Mouse (Mus musculus): Measurements from ENCODE around the gene Clasp1.

Clasp1 gene

DNA sequence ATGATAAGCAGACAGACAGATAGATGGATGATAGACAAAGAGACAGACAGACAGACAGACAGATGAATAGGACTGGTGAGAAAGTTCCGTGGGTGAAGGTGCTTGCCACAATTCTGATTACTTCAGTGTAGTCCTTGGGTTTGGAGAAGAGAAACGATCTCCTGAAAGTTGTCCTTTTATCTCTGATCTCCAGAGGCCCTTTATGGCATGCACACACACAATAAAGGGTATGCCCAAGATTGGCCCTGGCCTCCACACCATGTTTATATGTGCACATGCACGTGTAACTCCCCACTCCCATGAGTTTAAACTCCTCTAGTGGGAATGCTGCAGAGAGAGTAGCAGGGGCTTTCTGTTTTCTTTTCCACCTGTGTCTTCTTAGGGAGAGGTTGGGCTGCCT, 14.6 kb downstream of the Clasp1 start:
- no peak for DNase-seq

DNA sequence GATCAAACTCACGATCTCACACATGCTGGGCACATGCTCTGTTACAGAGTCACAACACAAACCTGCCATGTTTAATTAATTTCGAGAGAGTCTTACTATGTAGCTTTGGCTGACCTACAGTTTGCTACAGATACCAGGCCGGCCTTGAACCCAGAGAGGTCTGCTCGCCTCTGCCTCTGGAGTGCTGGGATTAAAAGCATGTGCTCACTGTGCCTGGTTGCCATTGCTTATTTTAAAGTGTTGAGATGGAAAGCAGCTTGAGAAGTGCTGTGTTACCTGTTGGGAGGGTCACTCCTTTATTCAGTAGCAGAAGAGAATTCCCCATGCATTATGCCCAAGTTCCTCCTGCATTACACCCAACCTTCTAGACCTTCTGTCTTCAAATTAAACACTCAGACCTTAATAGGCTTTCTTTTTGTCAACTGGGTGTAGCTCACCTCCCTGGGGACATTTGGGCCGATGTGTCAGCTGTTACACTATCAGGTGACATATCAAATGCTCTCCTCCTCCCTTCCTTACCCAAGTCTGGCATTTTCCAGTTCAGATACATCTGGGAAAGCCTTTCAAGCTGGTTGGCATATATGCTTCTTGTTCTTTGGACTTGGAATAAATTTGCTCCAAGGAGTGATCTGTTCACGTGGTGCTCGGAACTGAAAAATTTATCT, 18.9 kb downstream of the Clasp1 start:
- DNase-seq = no peak

DNA sequence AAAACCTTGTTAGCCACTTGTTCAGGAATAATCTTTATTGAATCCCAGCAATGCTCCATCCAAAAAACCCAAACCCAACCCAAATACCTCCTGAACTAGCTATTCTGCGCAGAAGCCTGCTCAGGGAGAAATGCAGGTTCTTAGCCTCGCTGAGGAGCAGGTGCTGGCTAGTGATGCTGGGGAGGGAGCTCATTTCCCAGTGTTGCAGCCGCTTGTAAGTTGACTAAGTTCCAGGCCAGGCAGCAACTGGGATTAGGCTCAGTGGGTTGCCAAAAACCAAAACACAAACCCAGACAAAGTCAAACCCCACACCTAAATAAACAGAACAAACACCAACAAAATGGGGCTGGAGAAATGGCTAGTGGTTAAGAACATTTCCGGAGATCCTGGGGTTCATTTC, 20.4 kb downstream of the Clasp1 start:
- DNase-seq = no peak

DNA sequence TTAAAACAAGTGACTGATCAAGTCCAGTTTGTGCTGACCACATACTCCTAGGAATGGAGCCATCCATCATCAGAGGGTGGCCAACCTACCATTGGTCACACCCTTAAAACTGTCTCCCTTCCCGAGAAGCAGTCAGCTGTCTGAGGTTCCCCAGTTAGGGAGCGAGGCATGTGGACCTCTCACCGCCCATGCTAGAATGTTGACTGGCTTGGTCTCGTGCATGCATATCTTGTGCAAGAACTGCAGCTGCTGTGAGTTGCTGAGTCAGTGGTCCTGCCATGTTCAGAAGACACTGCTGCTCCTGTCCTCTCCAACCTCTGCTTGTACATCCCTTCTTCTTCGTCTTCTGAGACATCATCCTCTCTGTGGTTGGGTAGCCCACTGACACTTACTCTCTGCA, 22.0 kb downstream of the Clasp1 start:
- no peak for DNase-seq

DNA sequence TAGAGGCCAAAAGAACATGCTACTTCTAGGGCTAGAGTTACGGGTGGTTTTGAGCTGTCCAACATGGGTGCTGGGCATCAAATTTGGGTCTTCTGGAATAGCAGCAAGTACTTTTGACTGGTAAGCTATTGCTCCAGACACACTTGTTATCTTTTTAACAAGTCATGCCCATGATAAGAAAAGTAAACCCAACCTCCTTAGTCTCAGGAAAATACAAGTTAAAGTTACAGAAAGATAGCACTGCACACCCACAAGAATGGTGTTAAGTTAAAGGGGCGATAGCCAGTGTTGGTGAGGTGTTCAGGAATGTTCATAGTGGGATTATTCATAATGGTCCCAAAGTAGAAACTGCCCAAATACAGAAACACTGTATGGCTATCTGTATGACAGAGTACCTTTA, 24.3 kb downstream of the Clasp1 start:
- DNase-seq = no peak

DNA sequence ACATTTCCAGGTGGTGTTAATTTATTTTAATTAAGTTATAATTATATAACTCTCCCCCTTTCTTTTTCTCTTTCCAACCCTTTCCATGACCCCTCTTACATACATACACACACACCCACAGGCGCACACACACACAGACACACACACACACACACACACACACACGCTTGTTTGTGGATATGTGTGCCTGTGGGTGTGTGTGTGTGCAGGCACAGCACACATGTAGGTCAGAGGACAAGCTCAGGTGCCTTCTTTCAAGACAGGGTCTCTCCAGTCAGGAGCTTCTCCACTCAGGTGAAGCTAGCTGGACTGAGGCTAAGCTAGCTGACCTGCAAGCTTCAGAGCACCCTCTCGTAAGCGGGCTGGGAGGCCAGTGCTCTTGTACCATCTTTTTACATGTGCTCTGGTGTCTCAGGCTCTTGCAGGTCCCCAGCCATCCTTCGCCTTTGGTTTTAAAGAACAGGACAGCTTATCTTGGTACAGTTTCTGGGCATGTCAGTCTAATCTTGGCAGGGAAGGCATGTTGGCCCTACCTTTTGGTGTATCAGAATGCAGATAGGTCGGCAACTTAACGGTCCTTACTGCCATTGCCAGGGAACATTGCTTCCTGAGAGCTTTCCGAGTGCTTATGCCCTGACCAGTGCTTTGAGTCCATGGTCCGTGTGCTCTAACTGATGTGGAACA, 28.3 kb downstream of the Clasp1 start:
- DNase-seq = no peak

DNA sequence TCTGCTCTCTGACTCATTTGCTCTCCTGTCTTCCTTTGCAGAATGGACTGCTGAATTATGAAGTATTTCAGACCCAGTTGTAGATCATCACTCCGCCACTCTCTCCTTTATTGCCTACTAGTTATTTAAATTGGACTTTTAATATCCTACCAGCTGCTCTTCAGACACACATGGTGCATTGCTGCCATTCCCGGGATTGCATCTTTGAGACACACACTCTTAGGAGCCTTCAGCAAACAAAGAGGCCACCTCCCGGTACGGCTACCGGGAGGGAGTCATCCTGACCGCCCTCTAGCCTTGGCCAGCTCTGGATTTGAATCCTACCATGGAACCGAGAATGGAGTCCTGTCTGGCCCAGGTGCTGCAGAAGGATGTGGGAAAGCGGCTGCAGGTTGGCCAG, 30.5 kb downstream of the Clasp1 start:
- DNase-seq = no peak

GRCm38 (mm10) chr1:118421149-118421548, 32.3 kb downstream of the Clasp1 start:
- DNase-seq = no peak

DNA sequence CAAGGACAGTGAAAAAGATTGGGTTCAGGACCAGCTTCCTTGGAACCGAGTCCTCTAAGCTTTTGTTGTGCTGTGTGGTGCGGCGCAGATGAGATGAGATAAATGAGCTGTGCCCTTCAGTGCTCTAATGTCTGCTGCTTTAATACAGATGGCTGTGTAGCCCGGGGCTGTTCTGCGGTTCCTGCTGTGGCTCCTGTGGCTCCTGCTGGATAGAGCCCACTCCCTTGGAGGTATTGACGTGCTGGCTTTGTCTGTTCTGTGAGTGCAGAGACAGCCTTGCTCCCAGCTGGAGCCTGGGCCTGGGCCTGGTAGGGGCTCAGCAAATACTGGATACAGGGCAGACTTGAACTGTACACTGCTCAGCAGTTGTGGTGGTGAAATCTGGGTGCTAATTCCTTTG, 34.0 kb downstream of the Clasp1 start:
- no peak for DNase-seq

- no peak for DNase-seq
These were observed 37.1 kb downstream of the Clasp1 start for GRCm38 (mm10) chr1:118425982-118426381.

- no peak for DNase-seq
These were observed 39.7 kb downstream of the Clasp1 start for GRCm38 (mm10) chr1:118428354-118429084.

- no peak for DNase-seq
These were observed 42.7 kb downstream of the Clasp1 start for GRCm38 (mm10) chr1:118431548-118431947.

GRCm38 (mm10) chr1:118435001-118435473, 46.2 kb downstream of the Clasp1 start:
- DNase-seq = peak; percentile 22

DNA sequence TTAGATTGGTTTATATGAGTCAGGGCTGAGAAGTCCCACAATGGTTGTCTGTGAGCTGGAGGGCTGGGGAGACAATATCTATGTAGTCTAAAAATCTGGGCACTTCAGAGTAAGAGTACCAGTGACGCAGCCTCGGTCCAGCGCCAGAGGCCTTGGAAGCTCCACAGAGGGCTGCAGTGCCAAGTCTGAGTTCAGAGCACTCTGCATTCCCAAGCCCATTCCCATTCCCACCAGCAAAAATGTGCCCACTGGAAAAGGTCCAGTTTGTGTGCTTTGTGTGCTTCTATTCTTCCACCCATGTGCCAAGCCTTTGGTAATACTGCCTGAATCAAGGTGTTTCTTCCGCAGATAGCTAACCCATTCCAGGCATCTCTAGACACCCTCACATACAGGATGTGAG, 49.0 kb downstream of the Clasp1 start:
- no peak for DNase-seq

DNA sequence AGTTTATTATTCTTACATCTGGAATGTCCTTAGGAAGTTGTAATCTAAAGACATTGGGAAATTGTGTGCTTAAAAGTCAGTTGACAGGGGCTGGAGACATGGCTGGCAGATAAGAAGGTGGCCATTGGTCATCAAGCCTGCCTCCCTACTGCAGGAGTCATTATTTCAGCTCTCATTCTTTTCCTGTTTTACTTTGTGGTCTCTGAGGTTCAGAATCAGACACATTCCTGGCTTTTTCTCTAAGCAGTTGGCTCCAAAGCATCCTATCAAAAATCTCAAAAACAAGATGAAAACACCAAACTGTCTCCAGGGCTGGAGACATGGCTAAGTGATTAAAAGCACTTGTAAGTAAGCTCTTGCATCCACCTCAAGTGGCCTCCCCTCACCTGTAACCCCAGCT, 49.5 kb downstream of the Clasp1 start:
- DNase-seq = no peak

DNA sequence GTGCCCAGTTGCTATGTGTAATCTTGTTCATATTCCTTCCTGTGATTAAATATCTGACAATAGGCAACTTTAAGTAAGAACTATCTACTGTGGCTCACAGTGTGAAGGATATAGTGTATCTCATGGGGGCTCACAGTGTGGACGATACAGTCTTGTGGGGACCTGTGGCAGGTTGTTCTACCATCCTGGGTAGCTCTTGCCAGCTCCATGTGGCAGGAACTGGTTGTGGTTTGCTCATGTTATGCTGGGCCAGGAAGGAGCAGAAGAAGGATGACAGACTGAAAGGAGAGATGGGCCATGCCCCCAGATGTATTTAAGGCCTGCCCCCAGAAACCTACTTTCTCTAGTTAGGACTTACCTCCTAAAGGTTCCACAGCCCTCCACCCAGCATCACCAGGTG, 51.7 kb downstream of the Clasp1 start:
- DNase-seq = no peak

GRCm38 (mm10) chr1:118444420-118444819, 55.6 kb downstream of the Clasp1 start:
- no peak for DNase-seq

DNA sequence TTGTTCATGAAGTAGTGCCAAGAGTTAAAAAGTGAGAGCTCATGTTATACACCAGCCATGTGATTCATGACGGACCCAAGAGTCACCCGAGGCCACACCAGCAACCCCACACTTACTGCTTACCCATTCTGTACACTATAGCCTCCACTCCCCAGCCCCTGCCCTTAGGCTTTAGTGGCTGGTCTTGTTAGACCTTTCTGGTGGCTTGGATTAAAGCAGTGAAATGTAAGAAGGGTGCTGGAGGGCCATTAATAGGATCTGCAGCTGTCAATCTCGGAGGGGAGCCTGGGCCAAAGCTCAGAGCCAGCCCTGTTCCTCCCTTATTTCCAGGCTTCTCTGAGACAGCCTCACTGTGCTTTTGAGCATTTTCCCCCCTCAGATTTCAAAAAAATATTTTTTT, 56.1 kb downstream of the Clasp1 start:
- no peak for DNase-seq

DNA sequence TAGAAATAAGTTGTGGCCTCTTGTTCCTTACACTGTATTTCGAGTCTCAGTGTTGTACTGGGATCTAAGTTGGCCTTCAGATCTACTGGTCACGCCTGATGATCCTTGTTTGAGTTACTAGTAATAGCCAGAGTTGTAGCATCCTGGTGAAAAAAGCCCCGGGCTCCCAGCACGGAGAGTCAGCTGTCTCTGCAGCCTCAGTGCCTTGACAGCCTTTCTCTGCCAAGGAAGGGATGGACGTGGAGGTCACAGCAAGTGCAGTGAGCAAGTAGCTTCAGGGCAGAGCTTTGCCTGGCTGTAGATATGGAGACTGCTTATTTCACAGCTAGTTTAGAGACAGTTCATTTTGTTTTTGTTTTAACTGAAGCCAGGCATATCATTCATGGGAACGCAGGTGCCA, 56.6 kb downstream of the Clasp1 start:
- no peak for DNase-seq

DNA sequence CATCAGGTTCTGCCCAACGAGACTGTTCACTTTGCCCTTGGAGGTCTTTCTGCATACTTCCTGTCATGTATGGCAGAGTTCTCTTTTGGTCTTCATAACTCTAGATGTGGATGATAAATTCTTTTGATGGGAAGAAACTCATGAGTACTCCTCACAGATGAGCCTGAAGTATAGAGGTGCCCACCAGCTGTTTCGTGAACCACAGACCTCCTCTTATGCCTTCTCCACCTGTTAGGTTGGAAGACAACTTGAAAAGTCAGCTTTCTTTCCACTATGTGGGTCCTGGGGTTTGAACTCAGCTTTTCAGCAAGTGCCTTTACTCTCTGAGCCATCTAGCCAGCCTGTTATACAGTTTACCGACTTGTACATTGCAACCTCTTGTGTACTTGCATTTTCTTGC, 57.1 kb downstream of the Clasp1 start:
- DNase-seq = no peak

DNA sequence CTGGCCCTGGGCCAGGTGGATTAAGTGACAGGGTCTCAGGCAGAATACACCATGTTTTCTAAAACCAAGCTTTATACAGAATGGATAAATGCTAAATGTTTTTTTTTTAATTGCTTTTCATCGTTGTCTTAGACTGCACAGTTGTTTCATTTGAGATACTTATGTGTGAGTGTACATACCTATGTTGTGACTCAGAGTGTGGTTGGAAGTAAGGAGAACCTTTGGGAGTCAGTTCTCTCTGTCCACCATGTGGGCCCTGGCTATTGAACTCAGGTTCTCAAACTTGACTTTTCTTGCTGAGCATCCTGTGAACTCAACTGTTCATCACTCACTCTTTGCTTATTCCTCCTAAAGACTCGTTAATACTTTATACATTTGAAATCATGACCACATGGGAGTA, 58.3 kb downstream of the Clasp1 start:
- DNase-seq = no peak

- DNase-seq = no peak
These were observed 59.4 kb downstream of the Clasp1 start for GRCm38 (mm10) chr1:118448214-118448613.

GRCm38 (mm10) chr1:118450891-118451450, 62.1 kb downstream of the Clasp1 start:
- DNase-seq = no peak

GRCm38 (mm10) chr1:118453577-118453976, 64.7 kb downstream of the Clasp1 start:
- DNase-seq = no peak

Measured in embryo, embryonic 11 days (tissue).